Mouse (Mus musculus): ENCODE data around the gene Ndnf.
A peak's percentile ranks its signal among the peaks of the same experiment; 100 is the strongest.

The Ndnf gene

DNA sequence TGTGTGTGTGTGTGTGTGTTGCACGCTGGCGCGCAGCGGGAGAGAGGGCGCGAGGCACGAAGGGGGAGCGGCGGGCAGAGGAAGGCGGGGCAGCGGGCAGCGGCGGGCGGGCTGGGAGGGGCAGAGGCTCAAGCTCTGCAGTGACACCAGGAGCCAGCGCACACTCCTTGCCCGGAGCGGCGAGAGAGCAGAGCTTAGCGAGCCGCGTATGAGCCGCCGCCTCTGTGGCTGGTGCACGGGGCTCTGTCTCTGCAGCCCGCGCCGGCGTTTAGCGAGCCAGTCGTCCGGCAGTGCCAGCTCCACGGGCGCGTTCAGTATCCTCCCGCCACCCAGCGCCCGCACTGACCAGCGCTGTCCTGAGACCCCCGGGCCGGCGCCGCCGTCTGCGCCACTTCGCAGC is at the start of gene Ndnf:
Gene Ndnf, plus strand, starts transcription at position 140 of the 400 bp plus-strand sequence.
- DNase-seq = peak; percentile 50

DNA sequence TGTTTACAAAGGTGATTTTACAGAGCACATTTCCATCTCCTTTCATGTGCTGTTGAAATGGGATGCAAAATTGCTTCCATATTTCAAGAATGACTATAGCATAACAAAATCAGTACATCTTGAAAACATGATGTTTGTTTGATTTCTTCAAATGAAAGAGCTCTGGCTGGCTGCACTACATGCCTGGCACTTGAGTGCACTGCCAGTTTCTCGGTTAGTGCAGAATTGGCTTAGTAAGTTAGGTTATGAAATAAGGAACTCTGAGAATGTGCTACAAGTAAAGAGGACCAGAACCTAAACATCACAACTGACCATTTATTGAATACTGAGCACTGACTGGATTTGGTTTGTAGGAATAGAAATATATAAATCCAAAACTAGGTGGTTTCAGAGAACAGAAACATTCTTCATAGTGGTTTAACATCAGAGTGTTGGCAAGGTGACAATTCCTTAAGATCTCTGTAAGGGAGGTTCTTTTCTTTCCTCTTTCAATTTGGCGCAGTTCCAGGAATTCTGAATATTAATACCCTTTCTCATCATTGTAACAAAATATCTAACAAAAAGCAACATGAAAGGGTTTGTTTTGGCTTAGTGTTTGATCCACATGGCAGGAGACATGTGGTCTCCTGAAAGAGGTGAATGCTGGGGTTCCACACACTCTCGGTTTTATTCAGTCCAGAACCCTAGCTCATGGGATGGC is 48.2 kb upstream of the Ndnf start:
- no peak for DNase-seq

DNA sequence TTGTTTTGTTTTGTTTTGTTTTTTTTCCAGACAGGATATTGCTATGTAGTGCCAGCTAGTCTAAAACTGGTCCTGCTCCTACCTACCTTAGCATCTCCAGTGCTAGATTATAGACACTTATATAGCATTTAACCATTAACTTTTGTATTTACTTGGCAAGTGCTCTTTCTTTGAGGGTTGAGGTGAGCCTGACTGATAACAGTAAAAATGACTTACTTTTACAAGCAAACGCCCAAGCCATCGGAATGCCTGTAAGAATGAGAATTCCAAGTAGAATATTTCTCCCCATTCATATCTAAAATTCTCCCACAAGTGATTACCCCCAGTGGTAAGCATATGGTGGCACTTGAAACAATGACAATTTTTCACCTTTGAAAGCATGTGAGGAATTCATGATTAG is 40.8 kb upstream of the Ndnf start:
- no peak for DNase-seq

- no peak for DNase-seq
Measured at GRCm38 (mm10) chr6:65632184-65632583, 39.2 kb upstream of the Ndnf start.

GRCm38 (mm10) chr6:65642431-65642830 is 29.0 kb upstream of the Ndnf start:
- DNase-seq = no peak

- DNase-seq = no peak
Measured at GRCm38 (mm10) chr6:65644110-65644509, 27.3 kb upstream of the Ndnf start.

DNA sequence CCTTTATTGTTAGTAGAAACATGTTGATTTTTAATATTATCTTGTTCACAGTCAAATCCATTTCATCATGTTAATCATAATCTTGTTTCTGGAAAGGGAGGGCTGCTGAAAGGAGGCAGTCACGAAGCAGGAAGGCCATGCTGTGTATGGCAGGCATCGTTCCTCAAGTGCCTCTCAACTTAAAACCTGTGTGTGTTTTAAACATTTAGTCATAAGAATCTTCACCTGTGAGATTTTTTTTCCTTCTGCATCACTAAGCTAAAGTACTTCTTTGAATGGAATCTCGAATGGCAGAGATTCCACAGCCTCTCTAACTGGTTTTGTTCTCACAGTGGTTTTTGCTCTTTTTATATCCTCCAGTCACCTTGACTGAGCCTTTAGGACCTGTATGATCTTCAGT is 25.0 kb upstream of the Ndnf start:
- no peak for DNase-seq

DNA sequence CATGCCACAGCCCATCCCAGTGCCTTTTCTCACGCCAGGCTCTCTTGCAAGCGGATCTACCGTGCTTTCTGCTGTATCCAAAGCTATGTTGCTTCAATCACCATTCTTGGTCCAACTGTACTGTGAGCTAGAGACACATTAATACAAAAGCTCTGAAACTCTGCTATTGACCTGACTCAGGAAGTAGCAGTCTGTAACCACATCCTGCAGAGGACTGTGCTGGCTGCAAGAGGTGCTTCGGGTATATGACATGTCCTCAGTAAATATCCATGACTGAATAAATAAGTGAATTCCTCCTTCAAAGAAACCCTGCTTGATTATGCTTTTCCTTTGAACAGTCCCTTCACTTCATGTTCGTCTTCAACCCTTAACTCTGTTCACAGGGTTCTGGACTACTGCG is 23.7 kb upstream of the Ndnf start:
- no peak for DNase-seq

DNA sequence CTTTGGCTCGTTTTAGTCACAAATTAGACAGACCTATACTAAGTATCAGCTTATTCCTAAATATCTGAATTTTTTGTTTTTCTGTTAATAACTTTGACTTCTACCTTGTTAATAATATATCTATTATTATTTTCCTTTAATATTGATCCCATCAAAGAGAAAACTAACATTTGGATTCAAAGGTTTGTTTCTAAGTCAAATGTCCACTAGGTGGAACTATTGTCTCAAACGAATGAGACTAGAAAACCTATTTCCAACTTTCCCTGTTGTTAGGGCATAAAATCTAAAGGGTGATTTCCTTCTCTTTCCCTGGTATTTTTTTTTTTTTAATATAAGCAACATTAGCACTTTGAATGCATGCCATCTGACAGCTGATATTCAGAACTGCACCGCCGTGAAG is 20.0 kb upstream of the Ndnf start:
- no peak for DNase-seq

GRCm38 (mm10) chr6:65661272-65661671 is 10.1 kb upstream of the Ndnf start:
- no peak for DNase-seq

GRCm38 (mm10) chr6:65662050-65662449 is 9.3 kb upstream of the Ndnf start:
- no peak for DNase-seq

DNA sequence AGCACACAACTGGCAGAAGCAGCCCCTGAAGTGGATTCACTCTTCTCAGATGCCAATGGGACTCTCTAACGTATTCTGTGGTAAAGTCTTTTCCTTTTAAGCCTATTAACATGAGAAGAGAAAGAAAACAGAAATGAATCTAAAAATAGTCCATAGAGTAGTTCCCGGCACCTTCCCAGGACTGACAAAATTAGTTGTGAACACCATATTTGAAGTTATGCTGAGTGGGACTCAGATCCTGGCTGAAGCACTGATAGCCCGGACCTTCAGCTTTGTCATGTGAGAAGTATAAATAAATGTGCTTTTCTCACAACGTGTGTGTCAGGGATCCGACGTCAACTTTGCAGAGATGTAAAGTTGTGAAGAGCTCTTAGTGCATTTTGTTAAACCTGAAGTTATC is 7.4 kb upstream of the Ndnf start:
- no peak for DNase-seq

GRCm38 (mm10) chr6:65666295-65666694 is 5.1 kb upstream of the Ndnf start:
- DNase-seq = no peak

DNA sequence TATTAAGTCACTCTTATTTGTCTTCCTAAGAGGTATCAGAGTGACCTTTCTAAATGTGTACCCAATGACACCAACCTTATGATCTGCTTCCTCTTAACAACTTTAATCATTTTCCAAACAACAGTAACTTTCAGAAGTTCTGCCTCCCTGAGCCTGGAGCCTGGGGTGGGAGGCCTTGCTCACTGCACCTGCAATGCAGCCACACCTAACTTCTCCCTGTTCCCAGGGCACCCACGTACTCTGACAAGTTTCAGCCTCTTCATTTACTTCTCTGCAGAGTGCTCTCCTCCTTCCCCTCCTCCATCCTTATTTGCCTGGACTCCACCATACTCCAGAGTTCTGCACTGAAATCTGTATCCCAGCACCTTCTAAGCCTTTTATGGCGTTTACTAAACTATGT is 1.4 kb upstream of the Ndnf start:
- no peak for DNase-seq

DNA sequence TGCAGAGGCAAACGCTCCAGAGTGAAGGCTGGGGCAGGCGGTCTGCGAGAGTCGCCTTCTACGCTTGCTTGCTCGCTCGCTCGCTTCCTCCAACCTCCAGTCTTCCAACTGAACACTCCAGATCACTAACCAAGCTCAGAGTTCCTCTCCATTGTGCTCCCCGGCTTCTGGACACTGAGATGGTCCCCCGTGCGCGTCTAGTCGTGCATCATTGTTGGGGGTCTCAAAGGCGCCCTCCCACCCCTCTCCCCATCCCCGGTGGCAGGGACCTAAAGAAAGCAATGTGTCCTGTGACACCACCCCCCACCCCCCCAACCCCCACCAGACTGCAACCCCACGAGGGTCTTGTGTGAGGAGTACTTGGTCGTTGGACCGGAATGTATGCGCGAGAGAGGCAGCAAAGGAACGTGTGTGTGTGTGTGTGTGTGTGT is 394 bp upstream of the Ndnf start:
- DNase-seq = peak; percentile 16

GRCm38 (mm10) chr6:65672131-65673031 is 991 bp downstream of the Ndnf start:
- DNase-seq = peak; percentile 37

DNA sequence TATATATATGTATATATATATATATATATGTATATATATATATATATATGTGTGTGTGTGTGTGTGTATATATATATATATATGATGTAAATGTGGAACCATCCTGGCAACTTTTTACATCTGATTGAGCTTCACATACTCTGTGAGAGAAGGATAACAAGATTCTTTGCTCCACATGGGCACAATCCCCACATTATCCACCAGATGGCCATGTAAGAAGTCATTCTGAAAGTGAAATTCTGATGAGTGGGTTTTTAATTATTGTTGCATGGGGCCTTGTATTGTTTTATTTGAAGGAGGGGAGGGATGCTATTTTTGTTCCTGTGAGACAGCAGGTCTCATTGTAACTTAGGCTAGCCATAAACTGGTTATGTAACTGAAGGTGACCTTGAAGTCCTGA is 22.5 kb downstream of the Ndnf start:
- no peak for DNase-seq

- no peak for DNase-seq
Measured at GRCm38 (mm10) chr6:65720676-65721075, 49.3 kb downstream of the Ndnf start.

DNA sequence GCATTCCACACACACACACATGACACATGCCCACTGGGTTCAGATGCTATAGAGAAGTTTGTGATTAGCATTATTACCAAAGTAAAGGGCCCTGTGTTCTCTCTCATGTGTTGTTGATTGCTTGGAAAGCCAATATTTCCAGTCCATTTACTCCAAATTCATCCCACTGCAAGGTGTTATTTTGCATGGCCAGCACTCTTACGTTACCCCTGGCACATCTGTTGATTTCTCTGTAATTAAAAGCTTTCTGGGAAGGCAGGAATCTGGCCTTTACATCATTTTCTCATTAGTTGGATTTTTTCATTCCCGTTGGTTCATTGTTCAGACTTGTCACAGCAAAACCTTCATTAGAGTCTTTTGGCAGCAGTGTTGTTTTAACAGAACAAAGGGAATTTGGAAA is 54.3 kb downstream of the Ndnf start:
- no peak for DNase-seq

GRCm38 (mm10) chr6:65728261-65728660 is 56.9 kb downstream of the Ndnf start:
- DNase-seq = no peak

DNA sequence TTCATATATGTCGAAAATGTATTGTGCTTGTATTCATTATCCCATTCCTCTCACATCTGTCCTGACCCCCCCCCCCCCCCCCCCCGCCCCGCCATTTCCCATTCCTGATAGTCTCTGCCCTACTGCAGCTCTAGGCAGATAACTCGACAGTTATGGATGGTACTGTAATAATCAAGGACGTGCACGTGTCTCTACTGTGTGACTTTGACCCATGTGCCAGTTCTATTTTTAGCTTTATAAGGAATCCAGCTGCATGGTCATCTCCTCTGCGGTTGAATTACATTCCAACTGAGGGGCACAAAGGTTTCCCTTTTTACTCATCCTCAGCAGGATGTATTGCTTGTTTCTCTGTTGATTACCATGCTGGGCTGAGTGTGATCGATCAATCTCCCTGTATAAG is 68.1 kb downstream of the Ndnf start:
- DNase-seq = no peak

- DNase-seq = no peak
Measured at GRCm38 (mm10) chr6:65743144-65743870, 71.9 kb downstream of the Ndnf start.

DNA sequence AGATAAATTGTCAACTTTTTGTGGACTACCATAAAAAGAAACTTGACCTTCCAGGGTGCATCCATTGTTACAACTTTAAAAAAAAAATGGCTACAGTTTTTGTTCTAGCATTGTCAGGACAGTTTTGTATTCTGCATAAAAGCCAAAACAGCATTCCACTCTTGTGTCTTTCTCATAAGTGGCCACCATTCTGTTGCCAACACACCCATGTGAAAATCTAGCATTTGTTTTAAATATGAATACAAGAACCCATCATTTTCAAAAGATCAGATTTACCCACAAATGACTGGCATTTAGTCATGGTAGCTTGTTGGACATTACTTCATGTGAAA is 72.4 kb downstream of the Ndnf start:
- no peak for DNase-seq

DNA sequence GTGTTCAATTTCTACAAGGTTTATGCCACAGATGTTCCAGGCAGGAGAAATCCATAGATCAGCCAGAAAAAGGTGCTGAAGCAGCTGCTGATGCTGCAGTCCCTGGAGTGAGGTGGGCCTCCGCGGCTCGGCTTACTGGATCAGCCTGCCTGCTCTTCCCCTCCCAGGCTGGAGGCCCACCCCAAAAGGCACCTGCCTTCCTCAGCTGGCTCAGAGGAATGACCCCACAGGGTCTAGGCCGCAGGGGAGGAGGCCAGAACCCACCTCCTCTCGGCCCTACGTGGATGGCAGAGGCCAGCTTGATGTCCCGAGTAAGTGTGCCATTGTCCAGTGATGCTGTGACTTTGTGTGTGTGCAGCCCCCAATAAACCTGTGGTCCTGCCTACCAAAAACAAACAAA is 86.8 kb downstream of the Ndnf start:
- no peak for DNase-seq
